ENCODE assay signal across 10 mouse cellular contexts in the genomic region with DNA sequence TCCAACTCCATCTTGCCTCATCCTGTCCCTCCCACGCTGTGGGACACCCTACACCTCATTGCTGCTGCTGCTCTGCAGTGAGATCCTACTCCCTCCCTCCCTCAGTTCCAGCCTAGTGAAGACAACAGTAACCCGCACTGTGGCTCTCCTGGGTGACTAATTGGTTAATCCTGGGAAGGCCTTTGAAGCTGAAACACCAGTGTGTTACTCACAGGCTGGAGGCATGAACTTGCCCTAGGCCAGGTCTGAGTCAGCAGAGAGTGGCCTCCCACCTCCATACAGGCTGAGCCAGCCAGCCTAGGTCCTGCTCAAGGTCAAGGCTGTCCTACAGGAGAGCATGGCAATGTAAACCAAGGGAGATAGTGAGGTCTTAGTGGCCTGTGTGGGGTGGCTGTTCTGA. TPM values are rescaled to one million over a fixed set of nuclear protein-coding genes. Genes with fewer than 3 reads are reported as not detected.
DNase-seq lines count a peak whose midpoint lies in the region; ATAC-seq and TF ChIP-seq lines count a peak whose summit lies in the region.
"Had no signal": no experiment of that assay in that cellular context is flagged by ENCODE, and none has a peak within 500 bp of the region (broad histone marks: within the 10 kb centered on the region; RNA-seq: fewer than 3 reads in every experiment).

No protein-coding gene starts in this region.

- H3K9me3 ChIP-seq in stomach, postnatal 0 days (ENCODE audit: control insufficient read depth, low read length), result no peaks in the 10 kb centered on the region
- H3K9me3 ChIP-seq: liver, embryonic 15.5 days had no signal

- no peak for TF ChIP-seq CTCF in stomach, postnatal 0 days (IDR thresholded peaks at IDR 0.05; ENCODE audit: low read depth)

- peak; percentile 92 for DNase-seq in heart, adult 11 months
- DNase-seq in heart, adult 8-10 months (ENCODE audit: low spot score), result no peak
- DNase-seq in urinary bladder, postnatal 14 days (ENCODE audit: low spot score), result peak; percentile 56
- no peak for DNase-seq in urinary bladder, postnatal 25 days (ENCODE audit: low spot score)
- peak; percentile 35 to 44 for DNase-seq in kidney, adult 8-10 months
- DNase-seq in stomach, postnatal 0 days (ENCODE audit: low spot score), result peak; percentile 58
- DNase-seq in left cerebral cortex, adult 8-10 months (ENCODE audit: low spot score in 2 of 2), result no peak
- DNase-seq: layer of hippocampus, adult 9-11 months had no signal

- H3K4me3 ChIP-seq in stomach, postnatal 0 days (ENCODE audit: low read depth, low read length), result no peak overlapping the region
- H3K4me3 ChIP-seq: liver, embryonic 15.5 days had no signal

- H3K27me3 ChIP-seq in stomach, postnatal 0 days (ENCODE audit: control insufficient read depth, insufficient read depth, low read length), result no peaks in the 10 kb centered on the region
- H3K27me3 ChIP-seq: liver, embryonic 15.5 days had no signal

- H3K36me3 ChIP-seq in stomach, postnatal 0 days (ENCODE audit: control insufficient read depth, insufficient read depth, low read length), result no peaks in the 10 kb centered on the region
- H3K36me3 ChIP-seq: liver, embryonic 15.5 days had no signal

- peak; percentile 83 for ATAC-seq in stomach, postnatal 0 days (ENCODE audit: low FRiP score, low TSS enrichment)
- ATAC-seq in megakaryocyte, adult 5-6 weeks (ENCODE audit: poor library complexity, severe bottlenecking), result no peak

- no peaks in the 10 kb centered on the region; the same call in 1 of the 2 replicates for H3K4me1 ChIP-seq in stomach, postnatal 0 days (replicated peaks; ENCODE audit: control insufficient read depth, insufficient read depth)

- 47% methylated on average over 2 of the region's 2 CpGs for WGBS in stomach, postnatal 0 days

- H3K9ac ChIP-seq in stomach, postnatal 0 days (ENCODE audit: low read length), result no peak overlapping the region
- H3K9ac ChIP-seq: liver, embryonic 15.5 days had no signal

- peak overlapping the region; percentile 63; the same call in 1 of the 2 replicates for H3K27ac ChIP-seq in stomach, postnatal 0 days (replicated peaks)
- H3K27ac ChIP-seq: liver, embryonic 15.5 days had no signal

- TF ChIP-seq EP300 in stomach, postnatal 0 days (optimal IDR thresholded peaks at IDR 0.05), result no peak

- no peak overlapping the region for H3K4me2 ChIP-seq in stomach, postnatal 0 days (replicated peaks; ENCODE audit: low read depth)
- H3K4me2 ChIP-seq: liver, embryonic 15.5 days had no signal

RNA-seq across cellular contexts. Expression of a gene that starts 26.4 kb away (rescaled TPM):
- total RNA-seq in heart, adult 8-10 months (2022), result 100 to 1,000 TPM in 1 of 4 experiments, 10 to 100 TPM in 3; 82.0 to 104 (median 91.0) TPM
- 158 and 175 TPM in 2 replicates for polyA plus RNA-seq in stomach, postnatal 0 days (2015; fragmentation: Nextera tagmentation; extraction: Ambion mirVana)
- 47.7 and 70.1 TPM in 2 replicates for total RNA-seq in megakaryocyte, adult 5-6 weeks (2015)
- 69.9 and 71.9 TPM in 2 replicates for total RNA-seq in megakaryocyte, adult 5-6 weeks (2017)
- 100 to 1,000 TPM; 212 to 221 (median 217) TPM for total RNA-seq in left cerebral cortex, adult 8-10 months (2022)

RNA-seq across cellular contexts. Expression of a gene that starts 51.6 kb away (rescaled TPM):
- total RNA-seq in heart, adult 8-10 months (2022), result 1 to 10 TPM; 2.7 to 4.1 (median 3.2) TPM
- 18.4 and 19.5 TPM in 2 replicates for polyA plus RNA-seq in stomach, postnatal 0 days (2015; fragmentation: Nextera tagmentation; extraction: Ambion mirVana)
- 22.9 and 32.9 TPM in 2 replicates for total RNA-seq in megakaryocyte, adult 5-6 weeks (2015)
- 28.2 and 35.2 TPM in 2 replicates for total RNA-seq in megakaryocyte, adult 5-6 weeks (2017)
- total RNA-seq in left cerebral cortex, adult 8-10 months (2022), result 10 to 100 TPM; 13.2 to 16.4 (median 15.4) TPM

Comparison
In these comparisons a context has a peak if more than half of its experiments do, and no peak if none do; other contexts are left out.
1. DNase-seq: peak in heart, adult 11 months (single experiment), urinary bladder, postnatal 14 days (single experiment), kidney, adult 8-10 months (2 of 2) and stomach, postnatal 0 days (single experiment); none in heart, adult 8-10 months (single experiment), urinary bladder, postnatal 25 days (single experiment) and left cerebral cortex, adult 8-10 months (0 of 2).